Mouse (Mus musculus) urinary bladder, postnatal 14 days (tissue): ENCODE data around the gene Bmp5.

Experiments used
- DNase-seq: peaks from one replicate; pipeline ENCODE4 v3.0.0; 2021; ENCODE audit warnings: low spot score

Bmp5 gene

GRCm38 (mm10) chr9:75840841-75841240, 65.7 kb downstream of the Bmp5 start:
- no peak for DNase-seq

- DNase-seq: no peak
Measured at GRCm38 (mm10) chr9:75846010-75846409, 70.8 kb downstream of the Bmp5 start.

DNA sequence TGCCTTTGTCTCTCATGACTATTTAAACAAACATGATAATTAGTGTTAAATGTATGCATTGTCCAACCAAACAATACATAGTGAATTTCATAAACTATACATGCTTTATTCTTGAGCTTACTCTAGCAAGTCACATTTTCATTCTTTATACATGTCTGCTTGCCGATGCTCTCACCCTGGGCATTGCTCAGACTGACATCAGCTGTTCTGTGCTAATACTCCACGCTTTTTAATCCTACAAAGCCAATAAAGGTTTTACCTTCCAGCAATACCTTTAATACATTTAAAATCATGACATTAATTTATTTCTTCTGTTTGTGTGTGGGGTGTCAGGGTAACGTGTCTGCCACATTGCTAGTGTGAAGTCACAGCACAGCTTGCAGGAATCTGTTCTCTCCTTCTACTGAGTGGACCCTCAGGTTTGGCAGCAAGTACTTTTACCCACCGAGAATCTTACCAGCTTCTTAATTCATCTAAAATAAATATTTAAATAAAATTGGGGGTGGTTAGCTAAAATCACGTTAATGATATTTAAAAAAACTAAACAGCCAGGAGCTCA, 75.6 kb downstream of the Bmp5 start:
- DNase-seq: no peak

DNA sequence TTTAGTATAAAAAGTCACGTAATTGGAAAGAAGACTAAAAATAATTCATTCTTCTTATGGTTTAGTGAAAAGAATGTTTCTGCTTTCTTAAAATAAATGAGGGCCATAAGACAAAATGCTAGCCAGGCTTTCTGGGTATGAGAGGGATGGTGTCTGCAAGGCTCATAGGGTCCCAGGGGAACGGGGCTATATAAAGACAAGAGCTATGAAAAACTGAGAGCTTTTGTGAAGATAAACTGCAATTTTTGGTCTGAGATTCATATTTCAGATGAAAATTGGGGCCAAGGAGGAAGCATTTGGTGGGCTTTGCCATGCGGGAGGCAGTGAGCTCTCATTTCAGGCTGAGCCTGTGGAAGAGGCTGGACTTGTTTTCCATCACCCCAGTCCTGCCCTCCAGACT, 83.0 kb downstream of the Bmp5 start:
- no peak for DNase-seq

GRCm38 (mm10) chr9:75858939-75859338, 83.8 kb downstream of the Bmp5 start:
- DNase-seq: no peak

DNA sequence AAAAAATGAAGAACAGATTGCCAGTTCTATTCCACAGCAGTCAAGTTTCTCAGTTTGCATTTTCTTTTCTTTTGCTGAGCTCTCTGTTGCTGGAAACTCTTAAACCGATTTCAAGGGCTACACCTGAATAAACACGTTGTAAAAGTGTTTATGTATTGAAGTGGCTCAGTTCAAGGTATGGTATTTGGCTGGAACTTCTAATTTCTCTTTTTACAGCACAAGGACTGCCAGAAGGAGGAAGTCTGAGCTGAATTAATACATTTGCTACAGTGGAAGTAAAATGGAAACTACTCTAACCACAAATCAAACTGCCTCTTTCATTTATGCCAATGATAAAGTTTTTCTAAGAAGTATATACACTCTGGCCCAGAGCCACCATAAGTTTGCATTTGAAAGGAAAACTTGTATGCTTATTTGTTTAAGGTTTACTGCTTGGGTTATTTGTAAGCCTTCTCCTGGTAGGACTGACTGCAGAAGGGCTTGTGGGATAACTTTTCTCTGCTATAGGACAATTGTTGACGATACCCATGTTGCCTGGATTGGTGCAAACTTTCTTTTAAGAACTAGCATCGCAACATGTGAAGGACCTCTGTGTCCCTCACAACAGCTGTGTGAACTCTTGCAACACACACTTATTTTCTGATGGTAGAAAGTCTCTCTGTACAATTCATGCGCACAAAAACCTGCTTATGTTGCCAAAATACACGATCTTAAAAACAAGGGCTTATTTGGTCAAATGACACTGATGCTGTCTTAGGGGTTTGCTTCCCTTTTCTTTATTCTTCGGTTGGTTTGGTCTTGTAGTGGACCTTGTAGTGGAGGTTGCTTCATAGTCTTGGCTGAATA, 95.4 kb downstream of the Bmp5 start:
- no peak for DNase-seq

GRCm38 (mm10) chr9:75876333-75876732, 101.2 kb downstream of the Bmp5 start:
- DNase-seq: no peak

DNA sequence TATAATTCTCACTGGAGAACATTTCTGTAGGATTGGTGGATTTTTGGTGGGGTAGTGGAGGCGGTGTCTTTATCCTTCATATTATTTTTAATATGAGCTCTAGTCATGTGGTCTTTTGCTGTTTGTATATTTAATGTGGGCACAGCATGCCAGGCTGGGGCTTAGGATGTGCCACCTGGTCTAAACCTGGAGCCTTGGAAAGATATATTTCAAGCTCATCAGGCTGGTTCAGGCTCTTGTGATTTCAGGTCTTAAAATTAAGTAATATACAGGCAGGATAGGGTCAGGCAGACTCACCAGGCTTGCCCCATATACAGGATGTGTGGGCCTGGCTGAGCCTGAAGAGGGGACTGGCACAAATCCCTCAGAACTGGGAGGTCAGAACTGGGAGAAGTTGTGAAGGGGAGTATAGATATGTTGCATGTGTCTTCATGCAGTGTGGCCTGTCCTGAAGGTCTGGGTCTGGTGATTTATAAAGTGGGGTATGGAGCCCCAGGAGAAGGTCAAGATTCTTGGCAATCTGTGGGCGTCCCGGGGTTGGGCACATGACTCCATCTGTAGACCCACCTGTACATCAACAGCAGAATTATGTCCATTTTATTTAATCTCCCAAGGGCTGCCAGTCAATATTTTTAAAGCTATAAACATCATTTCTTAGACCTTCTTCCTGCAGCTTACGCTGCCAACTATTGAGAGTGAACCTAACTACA, 108.5 kb downstream of the Bmp5 start:
- no peak for DNase-seq

DNA sequence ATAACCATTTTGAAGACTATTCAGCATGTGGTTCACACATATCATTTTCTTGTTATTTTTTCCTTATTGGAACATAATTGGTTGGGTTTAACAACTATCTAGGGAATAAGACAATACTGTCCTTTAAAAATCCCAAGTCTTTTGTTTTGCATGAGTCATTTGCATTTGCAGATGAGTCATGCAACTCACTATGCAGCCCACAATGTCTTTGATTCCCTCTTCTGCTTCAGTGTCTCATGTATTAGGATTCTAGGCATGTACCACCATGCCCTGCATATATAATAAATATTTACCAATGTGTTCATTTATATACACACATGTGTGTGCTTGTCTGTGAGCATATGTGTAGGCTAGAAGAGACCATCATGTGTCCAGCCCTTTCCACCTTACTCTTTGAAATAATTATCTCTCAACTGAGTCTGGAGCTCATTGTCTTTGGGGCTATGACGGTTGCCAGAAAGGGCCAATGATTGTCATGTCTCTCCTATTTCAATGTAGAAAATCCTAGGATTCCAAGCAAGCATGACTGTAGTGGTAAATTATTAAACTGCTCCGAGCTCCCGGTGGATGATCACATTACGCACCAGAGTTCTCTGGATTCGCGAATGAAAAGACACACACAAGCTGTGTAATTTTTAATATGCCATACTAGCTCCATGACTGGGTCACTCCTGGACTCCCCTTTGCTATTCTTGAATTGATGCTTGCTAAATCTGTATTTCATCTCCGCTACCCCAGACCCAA, 111.8 kb downstream of the Bmp5 start:
- DNase-seq: no peak

- DNase-seq: no peak
Measured at GRCm38 (mm10) chr9:75896918-75897317, 121.8 kb downstream of the Bmp5 start.

DNA sequence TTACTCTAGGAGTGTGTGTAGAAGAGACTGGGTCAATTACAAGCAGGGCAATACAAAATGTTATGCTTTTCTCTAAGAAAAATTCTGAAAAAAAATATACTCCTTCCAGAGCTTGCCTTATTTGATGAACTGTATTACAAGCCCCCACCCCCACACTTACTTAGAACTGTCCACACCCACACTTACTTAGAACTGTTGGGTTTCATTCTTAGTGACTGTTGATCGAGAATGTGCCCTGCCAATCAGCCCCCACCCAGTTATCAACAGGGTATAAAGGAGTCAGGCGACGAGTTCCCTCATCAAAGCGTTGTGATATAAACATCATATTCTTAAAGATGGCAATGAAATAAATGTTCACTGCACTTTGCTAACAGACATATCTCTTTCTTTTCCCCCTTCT, 122.9 kb downstream of the Bmp5 start:
- DNase-seq: no peak

DNA sequence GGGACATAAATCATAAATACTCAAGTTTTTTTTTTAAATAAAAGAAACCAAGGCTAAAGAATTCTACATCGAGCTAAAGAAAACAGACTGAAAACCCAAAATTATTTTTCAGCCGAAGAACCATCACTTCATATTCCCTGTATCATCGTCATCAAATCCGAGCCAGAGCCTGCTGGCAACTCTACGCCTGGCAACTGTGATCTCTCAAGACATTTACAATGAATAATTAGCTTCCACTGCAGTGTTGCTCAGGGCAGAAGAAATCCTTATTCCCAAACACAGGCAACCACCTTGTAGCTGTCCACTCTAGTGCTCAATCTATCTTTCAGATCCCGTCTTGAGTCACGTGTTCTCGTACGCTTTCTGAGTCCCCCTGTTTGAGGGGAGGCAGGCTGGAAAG, 126.1 kb downstream of the Bmp5 start:
- no peak for DNase-seq

GRCm38 (mm10) chr9:75905497-75905896, 130.3 kb downstream of the Bmp5 start:
- DNase-seq: no peak

GRCm38 (mm10) chr9:75910112-75910799, 135.1 kb downstream of the Bmp5 start:
- DNase-seq: peak; percentile 30

DNA sequence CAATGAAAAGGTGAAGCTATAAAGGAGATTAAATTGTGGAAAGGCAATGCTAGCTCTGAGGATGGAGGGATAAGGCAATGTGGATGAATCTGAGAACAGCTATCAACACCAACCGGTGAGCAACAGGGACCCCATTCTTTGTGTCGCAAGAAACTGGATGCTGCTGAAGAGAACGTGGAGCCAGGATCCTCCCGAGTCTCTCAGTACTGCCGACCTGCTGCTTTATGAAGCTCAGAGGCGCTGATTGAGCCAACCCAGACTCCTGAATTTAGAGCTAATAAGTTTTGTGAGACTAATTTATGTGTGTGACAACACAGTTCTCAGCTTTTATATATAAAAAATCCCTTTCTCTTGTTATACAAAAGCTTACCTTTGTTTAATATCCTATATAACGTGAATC, 136.4 kb downstream of the Bmp5 start:
- DNase-seq: no peak

GRCm38 (mm10) chr9:75916027-75916426, 140.9 kb downstream of the Bmp5 start:
- DNase-seq: no peak

GRCm38 (mm10) chr9:75927196-75927880, 152.2 kb downstream of the Bmp5 start:
- peak; percentile 13 for DNase-seq

GRCm38 (mm10) chr9:75928068-75928467, 152.9 kb downstream of the Bmp5 start:
- no peak for DNase-seq

DNA sequence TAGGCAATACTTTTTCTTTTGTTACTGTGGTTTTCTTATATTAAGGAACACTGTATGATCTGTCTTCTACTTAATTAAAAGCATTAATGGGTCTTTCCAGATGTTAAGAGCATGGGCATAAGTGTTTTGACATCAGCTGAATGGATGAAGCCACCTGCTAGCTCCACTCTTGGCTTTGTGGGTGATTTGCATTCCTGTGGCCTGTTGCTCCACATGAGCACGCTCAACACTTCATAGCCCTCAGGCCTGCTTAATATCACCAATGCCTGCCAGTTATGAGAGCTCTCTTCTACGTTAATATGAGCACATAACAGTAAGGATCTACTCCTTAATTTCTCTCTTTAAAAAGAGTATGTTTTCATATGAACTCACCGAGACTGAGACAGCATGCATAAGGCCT, 169.5 kb downstream of the Bmp5 start:
- DNase-seq: no peak
